Mouse (Mus musculus): Measurements from ENCODE around the gene Zfp526.

GRCm38 (mm10) chr7:25263968-25264870, 43.0 kb downstream of the Zfp526 start:
- TF ChIP-seq CTCF (IDR thresholded peaks at IDR 0.05; ENCODE audit: borderline replicate concordance, insufficient read depth, low read length) (no peak), POLR2A (IDR thresholded peaks at IDR 0.05; ENCODE audit: low read depth, low read length) (no peak)

Measured in embryonic fibroblast, embryonic 13.5 days (primary cell).